Mouse (Mus musculus): Measurements from ENCODE around the gene Cox6a1. TPM values are rescaled to one million over a fixed set of nuclear protein-coding genes. Genes with fewer than 3 reads are reported as not detected.

The Cox6a1 gene
- polyA plus RNA-seq, 1 experiment from 2014 or later: 801 TPM

Other genes with a start within 250 kb of the Cox6a1 start
- 48.2 and 52.5 TPM in 2 replicates for gene Acads, start 229.6 kb downstream of the Cox6a1 start, polyA plus RNA-seq (2015; fragmentation: Nextera tagmentation; extraction: Ambion mirVana)
- 43.5 and 44.4 TPM in 2 replicates for gene Unc119b, start 214.0 kb downstream of the Cox6a1 start, polyA plus RNA-seq (2015; fragmentation: Nextera tagmentation; extraction: Ambion mirVana)
- 73.4 and 79.0 TPM in 2 replicates for gene Mlec, start 190.8 kb downstream of the Cox6a1 start, polyA plus RNA-seq (2015; fragmentation: Nextera tagmentation; extraction: Ambion mirVana)
- gene Cabp1, start 154.6 kb downstream of the Cox6a1 start, polyA plus RNA-seq (2015; fragmentation: Nextera tagmentation; extraction: Ambion mirVana): 1.3 and 2.0 TPM in 2 replicates
- 83.5 and 88.1 TPM in 2 replicates for gene Pop5, start 113.1 kb downstream of the Cox6a1 start, polyA plus RNA-seq (2015; fragmentation: Nextera tagmentation; extraction: Ambion mirVana)
- gene Rnf10, start 76.1 kb downstream of the Cox6a1 start, polyA plus RNA-seq (2015; fragmentation: Nextera tagmentation; extraction: Ambion mirVana): 129 and 136 TPM in 2 replicates
- 42.5 and 43.2 TPM in 2 replicates for gene Coq5, start 69.3 kb downstream of the Cox6a1 start, polyA plus RNA-seq (2015; fragmentation: Nextera tagmentation; extraction: Ambion mirVana)
- 1,732 and 1,829 TPM in 2 replicates for gene Dynll1, start 48.0 kb downstream of the Cox6a1 start, polyA plus RNA-seq (2015; fragmentation: Nextera tagmentation; extraction: Ambion mirVana)
- gene Srsf9, start 21.8 kb downstream of the Cox6a1 start, polyA plus RNA-seq (2015; fragmentation: Nextera tagmentation; extraction: Ambion mirVana): 343 and 378 TPM in 2 replicates
- gene Gatc, start 7.8 kb downstream of the Cox6a1 start, polyA plus RNA-seq (2015; fragmentation: Nextera tagmentation; extraction: Ambion mirVana): 31.1 and 32.1 TPM in 2 replicates
- gene Triap1, start 7.8 kb downstream of the Cox6a1 start, polyA plus RNA-seq (2015; fragmentation: Nextera tagmentation; extraction: Ambion mirVana): 58.0 and 64.4 TPM in 2 replicates
- gene Msi1, start 80.6 kb upstream of the Cox6a1 start, polyA plus RNA-seq (2015; fragmentation: Nextera tagmentation; extraction: Ambion mirVana): 22.3 and 23.9 TPM in 2 replicates
- gene Pla2g1b, start 117.3 kb upstream of the Cox6a1 start, polyA plus RNA-seq (2015; fragmentation: Nextera tagmentation; extraction: Ambion mirVana): not detected in 2 replicates
- 24.8 and 28.1 TPM in 2 replicates for gene Sirt4, start 135.7 kb upstream of the Cox6a1 start, polyA plus RNA-seq (2015; fragmentation: Nextera tagmentation; extraction: Ambion mirVana)
- 39.6 and 44.2 TPM in 2 replicates for gene Pxn, start 157.7 kb upstream of the Cox6a1 start, polyA plus RNA-seq (2015; fragmentation: Nextera tagmentation; extraction: Ambion mirVana)
- gene Rplp0, start 210.5 kb upstream of the Cox6a1 start, polyA plus RNA-seq (2015; fragmentation: Nextera tagmentation; extraction: Ambion mirVana): 1,563 and 1,729 TPM in 2 replicates
- 45.8 and 47.9 TPM in 2 replicates for gene Gcn1l1, start 216.3 kb upstream of the Cox6a1 start, polyA plus RNA-seq (2015; fragmentation: Nextera tagmentation; extraction: Ambion mirVana)

Data from embryonic facial prominence, embryonic 13.5 days (tissue).